ENCODE assay signal across 7 mouse cellular contexts in the genomic region with DNA sequence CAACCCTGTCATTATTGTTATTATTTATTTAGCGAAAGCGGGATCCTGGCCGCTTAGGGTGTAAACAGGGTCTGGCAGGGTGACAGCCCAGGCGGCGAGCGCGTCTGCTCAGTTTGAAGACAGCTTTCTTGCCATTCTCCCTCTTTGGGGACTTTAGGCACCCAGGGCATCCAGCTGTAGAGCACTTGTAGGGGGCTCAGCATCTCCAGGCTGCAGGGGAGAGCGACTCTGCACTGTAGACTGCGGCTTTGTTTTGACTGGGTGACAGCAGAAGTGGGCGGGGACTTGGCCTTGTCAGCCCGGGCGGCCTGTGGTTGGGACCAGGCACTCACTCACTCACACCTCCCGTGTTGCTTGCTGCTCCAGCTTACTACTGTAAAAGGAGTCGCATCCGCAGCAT. TPM values are rescaled to one million over a fixed set of nuclear protein-coding genes. Genes with fewer than 3 reads are reported as not detected.
DNase-seq lines count a peak whose midpoint lies in the region; ATAC-seq lines count a peak whose summit lies in the region.

No protein-coding gene starts in this region.

- peaks cover 29% of the 10 kb centered on the region for H3K4me1 ChIP-seq in limb, embryonic 13.5 days
- peaks cover 25% of the 10 kb centered on the region for H3K4me1 ChIP-seq in midbrain, embryonic 14.5 days (ENCODE audit: control insufficient read depth, insufficient read depth, low read length)

- peak overlapping the region; percentile 89 for H3K9ac ChIP-seq in limb, embryonic 13.5 days
- peak overlapping the region; percentile 96 for H3K9ac ChIP-seq in midbrain, embryonic 14.5 days (replicated peaks; ENCODE audit: low read length)

- H3K27me3 ChIP-seq in limb, embryonic 13.5 days, result no peaks in the 10 kb centered on the region
- no peaks in the 10 kb centered on the region for H3K27me3 ChIP-seq in midbrain, embryonic 14.5 days (ENCODE audit: control insufficient read depth, insufficient read depth, low read length)

- ATAC-seq in inflammation-experienced regulatory T-cells, adult 6 months, result peak; percentile 71
- ATAC-seq in limb, embryonic 13.5 days (ENCODE audit: low FRiP score, low read depth), result peak; percentile 83
- peak; percentile 84 for ATAC-seq in midbrain, embryonic 14.5 days (ENCODE audit: low FRiP score, low TSS enrichment)

- H3K27ac ChIP-seq in limb, embryonic 13.5 days, result peak overlapping the region; percentile 87
- peak overlapping the region; percentile 97 for H3K27ac ChIP-seq in midbrain, embryonic 14.5 days (replicated peaks; ENCODE audit: low read depth, low read length)

- no peaks in the 10 kb centered on the region for H3K36me3 ChIP-seq in limb, embryonic 13.5 days
- H3K36me3 ChIP-seq in midbrain, embryonic 14.5 days (ENCODE audit: control insufficient read depth, insufficient read depth, low read length), result no peaks in the 10 kb centered on the region

- peak; percentile 92 for DNase-seq in adrenal gland, adult 2 months
- DNase-seq in embryo, embryonic 10 days (ENCODE audit: low spot score), result peak; percentile 85
- peak; percentile 80 for DNase-seq in gastrocnemius, postnatal 25 days
- DNase-seq in midbrain, embryonic 14.5 days, result peak; percentile 87
- DNase-seq in spleen, adult 18-20 months, result peak; percentile 74 to 79

- 1% methylated on average over 15 of the region's 15 CpGs for WGBS in limb, embryonic 13.5 days
- 0% methylated on average over 15 of the region's 15 CpGs for WGBS in midbrain, embryonic 14.5 days

- peak overlapping the region; percentile 98 for H3K4me2 ChIP-seq in limb, embryonic 13.5 days (replicated peaks)
- peak overlapping the region; percentile 87 for H3K4me2 ChIP-seq in midbrain, embryonic 14.5 days (ENCODE audit: low read length)

- no peaks in the 10 kb centered on the region for H3K9me3 ChIP-seq in limb, embryonic 13.5 days
- H3K9me3 ChIP-seq in midbrain, embryonic 14.5 days (ENCODE audit: control insufficient read depth, low read length), result no peaks in the 10 kb centered on the region

- peak overlapping the region; percentile 85 for H3K4me3 ChIP-seq in limb, embryonic 13.5 days
- H3K4me3 ChIP-seq in midbrain, embryonic 14.5 days (replicated peaks; ENCODE audit: low read depth, low read length), result peak overlapping the region; percentile 91

RNA-seq across cellular contexts. Expression of a gene that starts 1.5 kb away (rescaled TPM):
- total RNA-seq in adrenal gland, adult 2 months (2021), result 10 to 100 TPM; 76.0 to 81.3 TPM
- 20.7 and 25.2 TPM in 2 replicates for polyA plus RNA-seq in adrenal gland, adult 2 months (2012; rRNA removed)
- 10 to 100 TPM; 53.0 to 66.7 TPM for total RNA-seq in gastrocnemius, postnatal 25 days (2021)
- polyA plus RNA-seq in inflammation-experienced regulatory T-cells, adult 6 months (2017; shearing (Covaris generic)), result 10 to 100 TPM; 11.4 to 28.7 (median 18.1) TPM
- 5.4 and 5.8 TPM in 2 replicates for polyA plus RNA-seq in limb, embryonic 13.5 days (2015; fragmentation: Nextera tagmentation; extraction: Ambion mirVana)
- 9.2 and 9.4 TPM in 2 replicates for polyA plus RNA-seq in midbrain, embryonic 14.5 days (2014; fragmentation: Nextera tagmentation; extraction: Ambion mirVana)

RNA-seq across cellular contexts. Expression of a gene that starts 28.9 kb away (rescaled TPM):
- total RNA-seq in adrenal gland, adult 2 months (2021), result not detected
- polyA plus RNA-seq in adrenal gland, adult 2 months (2012; rRNA removed), result not detected in 2 replicates
- total RNA-seq in gastrocnemius, postnatal 25 days (2021), result not detected
- polyA plus RNA-seq in inflammation-experienced regulatory T-cells, adult 6 months (2017; shearing (Covaris generic)), result 1 to 10 TPM in 1 of 3 experiments, under 1 TPM in 2; 0.71 to 1.2 (median 0.97) TPM
- 0.19 and 0.34 TPM in 2 replicates for polyA plus RNA-seq in limb, embryonic 13.5 days (2015; fragmentation: Nextera tagmentation; extraction: Ambion mirVana)
- polyA plus RNA-seq in midbrain, embryonic 14.5 days (2014; fragmentation: Nextera tagmentation; extraction: Ambion mirVana), result 0.49 and 0.66 TPM in 2 replicates

Comparison
In these comparisons a context has a peak if more than half of its experiments do, and no peak if none do; other contexts are left out.
1. Peak in every context shown above with its lines: DNase-seq, ATAC-seq, H3K4me3 ChIP-seq and H3K27ac ChIP-seq.